Mouse (Mus musculus) kidney, postnatal 36 days (tissue): ENCODE data around the gene Dis3.
"Not testable (repeated sequence)": the region's sequence is repeated elsewhere in the genome, so short reads cannot be mapped to it uniquely, and the experiment has no call there.

Experiments
- DNase-seq, 2 experiments: peaks; one replicate each; pipeline ENCODE4 v3.0.0; 2021 to 2022; ENCODE audit warnings: mixed read lengths in 2 of 2

Dis3 gene

DNA sequence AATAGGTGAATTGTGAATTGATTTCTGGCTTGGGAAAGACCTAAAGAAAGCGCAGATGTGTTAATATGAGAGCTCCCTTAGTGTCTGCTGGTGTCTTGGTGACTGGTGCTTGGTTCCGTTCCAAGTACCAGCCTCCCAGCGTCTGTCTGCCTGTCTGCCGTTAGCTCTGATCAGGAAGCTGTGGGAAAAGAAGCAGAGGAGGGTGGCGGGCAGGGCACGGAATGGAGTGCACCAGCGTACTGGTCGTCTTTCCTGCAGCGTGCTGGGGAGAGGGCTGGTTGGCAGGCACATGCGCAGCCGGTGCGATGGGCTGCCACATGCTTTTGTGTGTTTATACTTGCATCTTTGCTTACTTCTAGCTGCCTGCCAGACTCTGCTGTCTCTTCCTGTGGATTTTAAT, 39.0 kb downstream of the Dis3 start:
- DNase-seq = no peak

GRCm38 (mm10) chr14:99058959-99059586, 40.5 kb downstream of the Dis3 start:
- DNase-seq = no peak

DNA sequence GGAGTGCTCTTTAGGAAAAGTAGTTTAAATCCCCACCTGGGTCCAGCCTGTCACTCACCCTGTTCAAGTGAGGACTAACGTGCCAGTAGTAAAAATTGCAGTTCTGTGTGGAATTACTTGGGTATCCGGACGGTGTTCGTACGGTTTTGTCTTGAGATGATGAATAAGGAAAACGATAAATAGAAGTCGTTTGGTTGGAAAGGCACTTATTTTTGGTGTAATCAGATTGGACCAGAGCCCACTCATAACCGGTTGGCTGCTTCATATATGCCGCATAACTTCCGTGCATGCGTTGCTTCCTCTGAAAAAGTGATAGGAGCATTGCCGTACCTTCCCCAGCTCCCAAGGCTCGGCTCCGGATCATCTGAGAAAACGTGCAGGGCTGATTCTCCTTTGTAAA, 52.8 kb downstream of the Dis3 start:
- no peak for DNase-seq

- DNase-seq = peak; percentile 95
Measured at GRCm38 (mm10) chr14:99046031-99046781, 53.4 kb downstream of the Dis3 start, which contains the start of the genes Mzt1 and Bora. Mzt1 (minus strand) TSS chr14:99046134. Bora (plus strand) TSS chr14:99046222.

- peak; percentile 4 to 49 for DNase-seq
Measured at GRCm38 (mm10) chr14:99045378-99046030, 54.1 kb downstream of the Dis3 start.

DNA sequence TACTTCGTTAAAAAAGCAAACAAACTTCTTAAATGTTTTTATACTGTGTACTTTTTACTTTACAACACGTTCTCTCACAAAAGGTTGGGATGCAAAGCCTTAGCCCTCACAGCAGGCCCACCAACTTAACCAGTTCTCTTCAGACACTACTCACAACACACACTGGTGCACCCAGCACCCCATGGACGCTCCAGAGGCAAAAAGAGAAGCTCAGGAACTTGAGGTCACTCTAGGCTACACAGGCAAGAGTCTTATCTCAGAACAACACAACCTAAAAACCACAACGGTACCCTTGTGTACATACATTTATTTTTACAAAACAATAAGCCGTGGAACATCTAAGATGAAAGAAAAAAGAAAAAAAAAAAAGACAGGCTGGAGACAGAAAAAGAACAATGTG, 54.9 kb downstream of the Dis3 start:
- DNase-seq = no peak

GRCm38 (mm10) chr14:99044096-99044495, 55.5 kb downstream of the Dis3 start:
- peak in 1 of 2 experiments; percentile 6 for DNase-seq

GRCm38 (mm10) chr14:99043499-99043898, 56.1 kb downstream of the Dis3 start:
- DNase-seq = no peak

GRCm38 (mm10) chr14:99041416-99041815, 58.2 kb downstream of the Dis3 start:
- no peak for DNase-seq

- not testable (repeated sequence) for DNase-seq
Measured at GRCm38 (mm10) chr14:99039308-99039707, 60.3 kb downstream of the Dis3 start.

GRCm38 (mm10) chr14:99037703-99038102, 61.9 kb downstream of the Dis3 start:
- DNase-seq = no peak

GRCm38 (mm10) chr14:99036039-99036438, 63.5 kb downstream of the Dis3 start:
- DNase-seq = no peak

GRCm38 (mm10) chr14:99034851-99035250, 64.7 kb downstream of the Dis3 start:
- not testable (repeated sequence) for DNase-seq

DNA sequence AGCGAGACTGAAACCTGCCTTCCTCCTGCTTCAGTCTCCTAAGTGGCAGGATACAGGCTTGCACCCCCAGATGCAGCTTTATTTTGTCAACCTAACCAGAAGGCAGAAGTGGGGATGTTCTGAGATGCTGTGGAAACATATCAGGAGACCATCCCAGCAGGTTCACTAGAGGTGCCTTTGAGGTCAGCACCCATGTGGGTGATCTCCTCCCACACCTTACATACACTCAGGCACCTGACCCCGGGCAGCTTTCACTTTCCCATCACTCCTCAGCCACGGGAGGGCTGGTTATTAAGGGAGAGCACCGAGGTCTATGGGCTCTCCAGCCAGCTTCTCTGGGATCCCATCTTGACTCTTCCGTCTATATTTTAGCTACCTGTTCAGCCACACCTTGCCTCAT, 67.0 kb downstream of the Dis3 start:
- no peak for DNase-seq

DNA sequence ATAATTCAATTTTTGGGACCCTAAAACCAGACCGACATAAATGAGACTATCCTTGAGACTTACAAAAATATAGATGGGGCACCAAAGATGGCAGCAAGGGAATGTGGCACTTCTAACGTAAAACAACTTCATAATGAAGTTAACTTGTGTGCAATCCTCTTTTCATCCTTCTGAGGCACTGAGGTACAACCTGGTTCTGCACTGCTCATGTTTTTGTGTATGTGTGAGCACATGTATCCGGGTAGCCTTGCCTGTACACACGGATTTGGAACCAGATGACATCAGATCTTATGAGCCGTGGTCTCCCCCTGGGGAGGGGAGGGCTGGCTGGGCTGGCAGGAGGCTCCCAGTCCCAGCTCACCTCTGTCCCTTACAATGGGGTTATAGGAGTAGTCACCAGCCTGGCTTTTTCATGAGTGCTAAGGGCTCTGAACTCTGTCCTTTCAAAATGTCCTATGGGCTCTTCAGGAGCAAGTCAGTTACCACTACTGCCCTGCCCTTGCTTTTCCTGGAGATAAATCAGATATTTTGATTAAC, 68.2 kb downstream of the Dis3 start:
- DNase-seq = no peak

DNA sequence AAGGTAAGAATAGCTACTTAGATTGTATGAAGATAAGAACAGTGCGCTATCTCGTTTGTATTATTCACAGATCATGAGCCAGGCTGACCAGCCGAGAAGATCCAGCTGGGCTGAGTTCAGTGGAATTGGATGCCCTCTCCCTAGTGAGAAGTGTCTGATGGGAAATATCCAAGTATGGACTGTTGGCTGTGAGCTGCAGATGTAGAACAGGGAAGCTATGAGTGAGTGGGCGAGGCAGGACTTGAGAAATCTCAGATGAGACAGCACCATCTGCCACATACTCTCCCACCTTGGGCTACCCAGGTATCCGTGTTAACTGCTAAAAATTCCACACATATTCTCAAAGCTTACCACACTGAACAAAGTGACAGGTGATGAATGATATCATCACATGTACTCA, 69.6 kb downstream of the Dis3 start:
- no peak for DNase-seq
